Comparison of ENCODE assay signal across 11 mouse cellular contexts in the genomic region with DNA sequence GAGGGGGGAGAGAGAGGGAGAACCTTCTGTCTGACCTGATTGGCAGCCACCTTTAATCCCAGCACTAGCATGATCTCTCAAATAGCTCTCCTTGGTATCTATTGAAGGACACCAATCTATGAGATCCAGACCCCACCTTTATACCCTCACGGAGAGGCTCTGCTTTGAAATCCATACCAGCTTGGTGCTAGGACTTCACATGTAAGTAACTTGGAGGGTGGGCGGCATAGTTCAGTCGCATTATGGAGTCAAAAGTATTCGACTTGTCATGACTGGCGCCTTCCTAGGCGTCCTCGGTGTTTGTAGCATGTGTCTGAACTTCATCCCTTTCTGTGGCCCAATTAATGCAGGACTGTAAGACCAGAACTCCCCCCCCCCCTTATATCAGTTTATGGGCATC. TPM values are rescaled to one million over a fixed set of nuclear protein-coding genes. Genes with fewer than 3 reads are reported as not detected.
DNase-seq lines count a peak whose midpoint lies in the region; ATAC-seq and TF ChIP-seq lines count a peak whose summit lies in the region.
"Had no signal": no experiment of that assay in that cellular context is flagged by ENCODE, and none has a peak within 500 bp of the region (broad histone marks: within the 10 kb centered on the region; RNA-seq: fewer than 3 reads in every experiment).

No protein-coding gene starts in this region.

- TF ChIP-seq CTCF in testis, adult 2 months (IDR thresholded peaks at IDR 0.05; ENCODE audit: control insufficient read depth, insufficient read depth, insufficient replicate concordance, low read depth, low read length): no peak

- no peaks in the 10 kb centered on the region for H3K9me3 ChIP-seq in heart, embryonic 11.5 days (replicated peaks; ENCODE audit: control insufficient read depth, low read length)
- no peaks in the 10 kb centered on the region for H3K9me3 ChIP-seq in limb, embryonic 12.5 days

- ATAC-seq in heart, embryonic 11.5 days (replicated peaks; ENCODE audit: insufficient number of reproducible peaks, low FRiP score, low TSS enrichment): no peak
- ATAC-seq in limb, embryonic 12.5 days (ENCODE audit: insufficient number of reproducible peaks, insufficient read depth, low FRiP score, low TSS enrichment, low read depth): no peak

- WGBS in heart, embryonic 11.5 days (ENCODE audit: insufficient replicate concordance): 95% methylated on average over 7 of the region's 7 CpGs
- WGBS in limb, embryonic 12.5 days: 93% methylated on average over 7 of the region's 7 CpGs

- peak overlapping the region; percentile 72 for H3K4me2 ChIP-seq in heart, embryonic 11.5 days
- H3K4me2 ChIP-seq in limb, embryonic 12.5 days: peak overlapping the region; percentile 87

- TF ChIP-seq POLR2A in testis, adult 2 months (IDR thresholded peaks at IDR 0.05; ENCODE audit: control insufficient read depth, low read depth, low read length): no peak

- H3K9ac ChIP-seq in heart, embryonic 11.5 days (ENCODE audit: low read depth, low read length): 0 out of 2 replicates have a peak overlapping the region, but pooled peaks have one; percentile 94
- H3K9ac ChIP-seq in limb, embryonic 12.5 days (replicated peaks): no peak overlapping the region

- no peak overlapping the region; the same call in 1 of the 2 replicates for H3K4me3 ChIP-seq in heart, embryonic 11.5 days (ENCODE audit: low read depth, low read length)
- H3K4me3 ChIP-seq in testis, adult 2 months (ENCODE audit: control insufficient read depth, low read depth, low read length): peak overlapping the region; percentile 99
- H3K4me3 ChIP-seq in limb, embryonic 12.5 days (replicated peaks): no peak overlapping the region; the same call in 1 of the 2 replicates

- H3K4me1 ChIP-seq in heart, embryonic 11.5 days (ENCODE audit: control insufficient read depth, insufficient read depth, low read length): peaks cover 13% of the 10 kb centered on the region
- peaks cover 4% of the 10 kb centered on the region for H3K4me1 ChIP-seq in testis, adult 2 months (ENCODE audit: control insufficient read depth, insufficient read depth, low read length)
- peaks cover 23% of the 10 kb centered on the region for H3K4me1 ChIP-seq in limb, embryonic 12.5 days (replicated peaks)

- H3K36me3 ChIP-seq in heart, embryonic 11.5 days (ENCODE audit: control insufficient read depth, insufficient read depth, low read length): no peaks in the 10 kb centered on the region; the same call in 1 of the 2 replicates
- H3K36me3 ChIP-seq in testis, adult 2 months (ENCODE audit: control insufficient read depth, insufficient read depth, low read length): no peaks in the 10 kb centered on the region
- H3K36me3 ChIP-seq in limb, embryonic 12.5 days: peaks cover 22% of the 10 kb centered on the region

- no peak for DNase-seq in heart, postnatal 4 days
- DNase-seq in testis, postnatal 14 days (ENCODE audit: low spot score): no peak
- no peak for DNase-seq in layer of hippocampus, adult 8-10 months (ENCODE audit: low spot score in 2 of 2)
- no peak for DNase-seq in left cerebral cortex, adult 9 months (ENCODE audit: low spot score in 2 of 2)
- DNase-seq in retina, postnatal 1 day: no peak
- DNase-seq: kidney, postnatal 25 days; right cerebral cortex, postnatal 14 days had no signal

- H3K27ac ChIP-seq in heart, embryonic 11.5 days (ENCODE audit: low read depth, low read length): no peak overlapping the region
- H3K27ac ChIP-seq in testis, adult 2 months (ENCODE audit: control insufficient read depth, insufficient read depth, low read depth, low read length): no peak overlapping the region
- no peak overlapping the region for H3K27ac ChIP-seq in limb, embryonic 12.5 days

- no peaks in the 10 kb centered on the region for H3K27me3 ChIP-seq in heart, embryonic 11.5 days (ENCODE audit: control insufficient read depth, insufficient read depth, low read length)
- H3K27me3 ChIP-seq in testis, adult 2 months (ENCODE audit: control insufficient read depth, insufficient read depth, low read length): no peaks in the 10 kb centered on the region
- no peaks in the 10 kb centered on the region for H3K27me3 ChIP-seq in limb, embryonic 12.5 days

RNA-seq across cellular contexts. Expression of a gene that starts 1.1 kb away (rescaled TPM):
- polyA plus RNA-seq in heart, embryonic 11.5 days (2014; fragmentation: Nextera tagmentation; extraction: Ambion mirVana): 22.2 and 26.8 TPM in 2 replicates
- total RNA-seq in heart, postnatal 4 days (2021): 10 to 100 TPM; 28.4 to 31.1 TPM
- polyA plus RNA-seq in testis, adult 2 months (2012; rRNA removed): 19.6 and 22.9 TPM in 2 replicates
- 76.7 and 76.9 TPM in 2 replicates for polyA plus RNA-seq in limb, embryonic 12.5 days (2016; fragmentation: Nextera tagmentation; extraction: Ambion mirVana)
- total RNA-seq in layer of hippocampus, adult 8-10 months (2022): 10 to 100 TPM; 39.6 to 42.7 (median 40.9) TPM

RNA-seq across cellular contexts. Expression of a gene that starts 14.8 kb away (rescaled TPM):
- polyA plus RNA-seq in heart, embryonic 11.5 days (2014; fragmentation: Nextera tagmentation; extraction: Ambion mirVana): not detected in 2 replicates
- total RNA-seq in heart, postnatal 4 days (2021): not detected
- polyA plus RNA-seq in testis, adult 2 months (2012; rRNA removed): 0.10 TPM in 1 of 2 replicates, not detected in the other
- polyA plus RNA-seq in limb, embryonic 12.5 days (2016; fragmentation: Nextera tagmentation; extraction: Ambion mirVana): not detected in 2 replicates
- 1 to 10 TPM in 3 of 4 experiments, under 1 TPM in 1; 0.31 to 1.8 (median 1.4) TPM for total RNA-seq in layer of hippocampus, adult 8-10 months (2022)
- polyA plus RNA-seq: macrophage had no signal

RNA-seq across cellular contexts. Expression of a gene that starts 46.5 kb away (rescaled TPM):
- polyA plus RNA-seq in heart, embryonic 11.5 days (2014; fragmentation: Nextera tagmentation; extraction: Ambion mirVana): not detected in 2 replicates
- total RNA-seq in heart, postnatal 4 days (2021): not detected
- 0.16 TPM in 2 replicates for polyA plus RNA-seq in testis, adult 2 months (2012; rRNA removed)
- not detected in 2 replicates for polyA plus RNA-seq in limb, embryonic 12.5 days (2016; fragmentation: Nextera tagmentation; extraction: Ambion mirVana)
- not detected for total RNA-seq in layer of hippocampus, adult 8-10 months (2022)
- polyA plus RNA-seq: macrophage had no signal

RNA-seq across cellular contexts. Expression of a gene that starts 57.4 kb away (rescaled TPM):
- polyA plus RNA-seq in heart, embryonic 11.5 days (2014; fragmentation: Nextera tagmentation; extraction: Ambion mirVana): 169 and 174 TPM in 2 replicates
- 10 to 100 TPM; 59.7 to 69.2 TPM for total RNA-seq in heart, postnatal 4 days (2021)
- 8.0 and 11.0 TPM in 2 replicates for polyA plus RNA-seq in testis, adult 2 months (2012; rRNA removed)
- 101 and 104 TPM in 2 replicates for polyA plus RNA-seq in limb, embryonic 12.5 days (2016; fragmentation: Nextera tagmentation; extraction: Ambion mirVana)
- 10 to 100 TPM in 3 of 4 experiments, 1 to 10 TPM in 1; 7.4 to 54.9 (median 25.7) TPM for total RNA-seq in layer of hippocampus, adult 8-10 months (2022)
